Mouse (Mus musculus): ENCODE measurements around the gene Nosip. TPM values are rescaled to one million over a fixed set of nuclear protein-coding genes. Genes with fewer than 3 reads are reported as not detected.

Gene Nosip
- total RNA-seq, 1 experiment: 94.2 TPM

GRCm38 (mm10) chr7:45067190-45067999 is 5.2 kb downstream of the Nosip start:
- Histone ChIP-seq H3K4me1 (ENCODE audit: control insufficient read depth in 2 of 2, insufficient read depth in 2 of 2, low read length in 2 of 2, poor library complexity in 1 of 2) (peaks cover 2 to 15% of the 10 kb centered on the region in 2 experiments), H3K4me3 (ENCODE audit: insufficient read depth in 1 of 2, low read depth in 1 of 2, low read length in 2 of 2, poor library complexity in 1 of 2, severe bottlenecking in 1 of 2) (no peak overlapping the region), H3K27ac (ENCODE audit: insufficient read depth, low read depth, low read length, poor library complexity, severe bottlenecking) (peak overlapping the region; percentile 34; the same call in 1 of the 2 replicates), H3K36me3 (ENCODE audit: control insufficient read depth, insufficient read depth, low read length, poor library complexity, severe bottlenecking) (no peaks in the 10 kb centered on the region), H3K9me3 (ENCODE audit: control insufficient read depth, insufficient read depth, low read depth, low read length) (no peaks in the 10 kb centered on the region), H3K9ac (ENCODE audit: insufficient read depth, low read depth, low read length, poor library complexity, severe bottlenecking) (peak overlapping the region; percentile 30; the same call in 1 of the 2 replicates)
- in situ Hi-C loops (cut with MboI; ENCODE audit: low sequenced_read_pairs in 2 of 2, unreplicated experiment in 2 of 2): no loop called here
- no peak for DNase-seq (ENCODE audit: low read depth, low spot score)
- no peak for TF ChIP-seq HCFC1 (IDR thresholded peaks at IDR 0.05; ENCODE audit: borderline replicate concordance, insufficient read depth, low read length)
- no peak for TF ChIP-seq CHD2 (IDR thresholded peaks at IDR 0.05; ENCODE audit: low read depth, low read length)

GRCm38 (mm10) chr7:45068000-45068318 is 5.7 kb downstream of the Nosip start:
- Histone ChIP-seq H3K9ac (ENCODE audit: insufficient read depth, low read depth, low read length, poor library complexity, severe bottlenecking) (peak overlapping the region; percentile 30; the same call in 1 of the 2 replicates), H3K9me3 (ENCODE audit: control insufficient read depth, insufficient read depth, low read depth, low read length) (no peaks in the 10 kb centered on the region), H3K4me1 (ENCODE audit: control insufficient read depth in 2 of 2, insufficient read depth in 2 of 2, low read length in 2 of 2, poor library complexity in 1 of 2) (peaks cover 5 to 18% of the 10 kb centered on the region in 2 experiments), H3K27ac (ENCODE audit: insufficient read depth, low read depth, low read length, poor library complexity, severe bottlenecking) (no peak overlapping the region; the same call in 1 of the 2 replicates), H3K36me3 (ENCODE audit: control insufficient read depth, insufficient read depth, low read length, poor library complexity, severe bottlenecking) (no peaks in the 10 kb centered on the region), H3K4me3 (ENCODE audit: insufficient read depth in 1 of 2, low read depth in 1 of 2, low read length in 2 of 2, poor library complexity in 1 of 2, severe bottlenecking in 1 of 2) (no peak overlapping the region)
- TF ChIP-seq ZNF384 (IDR thresholded peaks at IDR 0.05; ENCODE audit: low read depth, low read length) (no peak), HCFC1 (IDR thresholded peaks at IDR 0.05; ENCODE audit: borderline replicate concordance, insufficient read depth, low read length) (0 out of 2 replicates have a peak, but pooled peaks have one; percentile 47), ZC3H11A (IDR thresholded peaks at IDR 0.05; ENCODE audit: borderline replicate concordance, low read depth, low read length) (peak; percentile 52; the same call in 1 of the 2 replicates), MAFK (IDR thresholded peaks at IDR 0.05; ENCODE audit: insufficient read depth, low read depth, low read length) (no peak), CHD2 (IDR thresholded peaks at IDR 0.05; ENCODE audit: low read depth, low read length) (no peak)
- DNase-seq (ENCODE audit: low read depth, low spot score): no peak
- in situ Hi-C loops (cut with MboI; ENCODE audit: low sequenced_read_pairs in 2 of 2, unreplicated experiment in 2 of 2): no loop called here

- in situ Hi-C loops (cut with MboI; ENCODE audit: low sequenced_read_pairs in 2 of 2, unreplicated experiment in 2 of 2): no loop called here
- H3K4me1 ChIP-seq (ENCODE audit: control insufficient read depth in 2 of 2, insufficient read depth in 2 of 2, low read length in 2 of 2, poor library complexity in 1 of 2): peaks cover 5 to 25% of the 10 kb centered on the region in 2 experiments
- TF ChIP-seq HCFC1 (IDR thresholded peaks at IDR 0.05; ENCODE audit: borderline replicate concordance, insufficient read depth, low read length) (no peak), CHD2 (IDR thresholded peaks at IDR 0.05; ENCODE audit: low read depth, low read length) (no peak), ZC3H11A (IDR thresholded peaks at IDR 0.05; ENCODE audit: borderline replicate concordance, low read depth, low read length) (no peak), ZNF384 (IDR thresholded peaks at IDR 0.05; ENCODE audit: low read depth, low read length) (no peak), MAFK (IDR thresholded peaks at IDR 0.05; ENCODE audit: insufficient read depth, low read depth, low read length) (no peak)
Observed at GRCm38 (mm10) chr7:45069671-45070070, 7.4 kb downstream of the Nosip start.

GRCm38 (mm10) chr7:45072230-45072629 is 10.0 kb downstream of the Nosip start:
- Histone ChIP-seq H3K36me3 (ENCODE audit: control insufficient read depth, insufficient read depth, low read length, poor library complexity, severe bottlenecking) (peaks cover 18% of the 10 kb centered on the region), H3K9ac (ENCODE audit: insufficient read depth, low read depth, low read length, poor library complexity, severe bottlenecking) (no peak overlapping the region), H3K9me3 (ENCODE audit: control insufficient read depth, insufficient read depth, low read depth, low read length) (no peaks in the 10 kb centered on the region), H3K4me3 (ENCODE audit: insufficient read depth in 1 of 2, low read depth in 1 of 2, low read length in 2 of 2, poor library complexity in 1 of 2, severe bottlenecking in 1 of 2) (no peak overlapping the region), H3K4me1 (ENCODE audit: control insufficient read depth in 2 of 2, insufficient read depth in 2 of 2, low read length in 2 of 2, poor library complexity in 1 of 2) (peaks cover 5 to 24% of the 10 kb centered on the region in 2 experiments; a peak in 3 of 4 replicates), H3K27ac (ENCODE audit: insufficient read depth, low read depth, low read length, poor library complexity, severe bottlenecking) (no peak overlapping the region)
- DNase-seq (ENCODE audit: low read depth, low spot score): no peak
- no peak for TF ChIP-seq CHD2 (IDR thresholded peaks at IDR 0.05; ENCODE audit: low read depth, low read length)
- no peak for TF ChIP-seq ZC3H11A (IDR thresholded peaks at IDR 0.05; ENCODE audit: borderline replicate concordance, low read depth, low read length)
- TF ChIP-seq MAFK (IDR thresholded peaks at IDR 0.05; ENCODE audit: insufficient read depth, low read depth, low read length): no peak
- TF ChIP-seq ZNF384 (IDR thresholded peaks at IDR 0.05; ENCODE audit: low read depth, low read length): no peak
- no peak for TF ChIP-seq HCFC1 (IDR thresholded peaks at IDR 0.05; ENCODE audit: borderline replicate concordance, insufficient read depth, low read length)
- in situ Hi-C loops (cut with MboI; ENCODE audit: low sequenced_read_pairs in 2 of 2, unreplicated experiment in 2 of 2): no loop called here

More at GRCm38 (mm10) chr7:45069671-45070070, 7.4 kb downstream of the Nosip start:
- no peak overlapping the region for H3K27ac ChIP-seq (ENCODE audit: insufficient read depth, low read depth, low read length, poor library complexity, severe bottlenecking)
- no peaks in the 10 kb centered on the region for H3K9me3 ChIP-seq (ENCODE audit: control insufficient read depth, insufficient read depth, low read depth, low read length)
- no peak for DNase-seq (ENCODE audit: low read depth, low spot score)
- H3K36me3 ChIP-seq (ENCODE audit: control insufficient read depth, insufficient read depth, low read length, poor library complexity, severe bottlenecking): peaks cover 4% of the 10 kb centered on the region; the same call in 1 of the 2 replicates
- no peak overlapping the region for H3K4me3 ChIP-seq (ENCODE audit: insufficient read depth in 1 of 2, low read depth in 1 of 2, low read length in 2 of 2, poor library complexity in 1 of 2, severe bottlenecking in 1 of 2)
- H3K9ac ChIP-seq (ENCODE audit: insufficient read depth, low read depth, low read length, poor library complexity, severe bottlenecking): no peak overlapping the region

All from ES-E14 (cell line).